Mouse (Mus musculus) spleen, adult 2 months (tissue): ENCODE data around the gene Gne. TPM values are rescaled to one million over a fixed set of nuclear protein-coding genes. Genes with fewer than 3 reads are reported as not detected.

Experiments
- DNase-seq, 2 experiments: peaks; one replicate each; pipeline versions ENCODE4 v3.0.0 to v3.0.0-alpha.2; 2012 to 2021; ENCODE audit warnings: low spot score in 2 of 2, low read depth in 1 of 2
- H3K27ac ChIP-seq: fragments of 200-500 bp; 2 replicates; pipeline ENCODE4 v1.5.1; 2012; ENCODE audit warnings: low read length, inconsistent platforms; ENCODE audit not compliant: insufficient read depth
- H3K27me3 ChIP-seq: fragments of 200-500 bp; 2 replicates; pipeline ENCODE4 v1.6.1; 2012; ENCODE audit warnings: mild to moderate bottlenecking, moderate library complexity, low read length, inconsistent platforms; ENCODE audit not compliant: control insufficient read depth, insufficient read depth
- H3K36me3 ChIP-seq: fragments of 200-500 bp; 2 replicates; pipeline ENCODE4 v1.6.1; 2012; ENCODE audit warnings: mild to moderate bottlenecking, low read length, inconsistent platforms; ENCODE audit not compliant: control insufficient read depth, insufficient read depth
- H3K4me1 ChIP-seq: fragments of 200-500 bp; 2 replicates; pipeline ENCODE4 v1.6.1; 2011; ENCODE audit warnings: inconsistent platforms; ENCODE audit not compliant: control insufficient read depth, insufficient read depth, insufficient read length
- H3K4me3 ChIP-seq: fragments of 200-500 bp; 2 replicates; pipeline ENCODE4 v1.5.1; 2011; ENCODE audit warnings: mild to moderate bottlenecking, inconsistent platforms; ENCODE audit not compliant: insufficient read depth, insufficient read length; ENCODE audit errors: extremely low read depth
- CTCF ChIP-seq: fragments of 200-500 bp; IDR thresholded peaks from 2 replicates; pipeline ENCODE4 v1.5.1; 2011; ENCODE audit warnings: mild to moderate bottlenecking, inconsistent platforms; ENCODE audit not compliant: insufficient read depth, insufficient read length, insufficient replicate concordance; ENCODE audit errors: extremely low read depth
- POLR2A ChIP-seq: fragments of 200-500 bp; IDR thresholded peaks from 2 replicates; pipeline ENCODE4 v1.6.1; 2011; ENCODE audit warnings: low read depth, low read length, inconsistent platforms
- WGBS: fragments of 180-500 bp; shearing (Covaris S2); methylation state at CpG from one replicate; pipeline ENCODE4 v1.1.7; 2018; 5-methylcytosine and 5-hydroxymethylcytosine counted together
- polyA plus RNA-seq: library from polyadenylated mRNA; depleted of rRNA; stranded (reverse); fragments of >200 nt; gene quantifications from 2 replicates; pipeline ENCODE4 v1.2.3, GENCODE M21; 2012

Gne gene
- polyA plus RNA-seq, 1 experiment, result 21.8 TPM

DNA sequence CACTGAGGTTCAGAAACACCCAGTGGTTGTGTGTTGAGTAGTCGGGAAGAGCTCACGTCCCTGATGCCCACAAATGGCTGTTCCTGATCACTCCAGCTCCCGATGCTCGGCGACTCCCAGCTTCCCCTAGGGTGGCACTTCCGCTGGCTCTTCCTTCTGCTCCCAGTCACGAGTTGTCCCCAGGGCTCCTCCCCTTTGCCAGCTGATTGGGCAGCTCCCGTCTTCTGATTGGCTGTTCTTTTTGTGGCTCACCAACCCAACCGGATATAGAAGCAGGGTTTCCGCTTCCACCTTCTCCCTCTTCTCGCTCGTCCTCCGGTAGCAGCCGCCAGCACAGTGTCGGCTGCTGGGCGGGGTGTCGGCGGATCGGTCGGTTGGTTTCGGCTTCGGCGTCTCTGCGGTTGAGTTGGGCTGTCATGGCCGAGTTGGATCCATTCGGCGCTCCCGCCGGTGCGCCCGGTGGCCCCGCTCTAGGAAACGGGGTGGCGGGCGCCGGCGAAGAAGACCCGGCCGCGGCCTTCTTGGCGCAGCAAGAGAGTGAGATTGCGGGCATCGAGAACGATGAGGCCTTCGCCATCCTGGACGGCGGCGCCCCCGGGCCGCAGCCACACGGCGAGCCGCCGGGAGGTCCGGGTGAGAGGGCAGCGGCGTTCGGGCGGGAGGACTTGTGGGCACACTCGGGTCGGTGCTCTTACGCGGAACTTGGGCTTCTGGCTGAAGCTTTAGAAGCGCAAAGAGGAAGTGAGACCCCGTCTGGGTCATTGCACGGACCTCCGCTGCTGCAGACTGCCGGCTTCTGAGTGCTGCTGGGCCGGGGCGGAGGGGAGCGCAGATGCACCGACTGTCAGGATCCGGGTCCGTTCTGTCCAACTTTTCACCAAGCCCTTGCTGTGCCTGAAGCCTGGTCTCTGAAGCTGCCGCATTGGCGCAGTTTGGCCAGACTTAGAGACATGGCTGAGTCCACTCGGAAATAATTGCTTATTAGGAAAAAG is 71.3 kb downstream of the Gne start:
- Histone ChIP-seq H3K27me3 (no peaks in the 10 kb centered on the region), H3K4me3 (peak overlapping the region; percentile 66), H3K27ac (peak overlapping the region; percentile 90), H3K36me3 (no peaks in the 10 kb centered on the region), H3K4me1 (peaks cover 14% of the 10 kb centered on the region)
- TF ChIP-seq CTCF (0 out of 2 replicates have a peak, but pooled peaks have one; percentile 0), POLR2A (peak; percentile 90)
- WGBS, result under 1% methylated on average over 77 of the region's 77 CpGs
- DNase-seq, result peak; percentile 80 to 87

DNA sequence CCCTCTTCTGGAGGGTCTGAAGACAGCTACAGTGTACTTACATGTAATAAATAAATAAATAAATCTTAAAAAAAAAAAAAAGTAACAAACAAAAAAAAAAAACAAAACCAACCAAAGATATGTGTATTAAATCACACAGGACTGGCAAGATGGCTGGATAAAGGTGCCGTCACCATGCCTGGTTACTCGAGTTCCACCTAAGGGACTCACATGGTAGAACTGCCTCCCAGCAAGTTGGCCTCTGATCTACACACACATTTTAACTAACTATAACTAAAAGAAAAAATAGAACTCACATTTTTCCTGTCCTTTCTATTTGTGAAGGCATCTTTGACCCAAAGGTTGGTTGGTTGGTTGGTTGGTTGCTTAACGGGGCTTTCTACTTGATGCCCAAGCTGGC is 72.2 kb downstream of the Gne start:
- Histone ChIP-seq H3K27me3 (no peaks in the 10 kb centered on the region), H3K4me1 (peaks cover 12% of the 10 kb centered on the region), H3K36me3 (no peaks in the 10 kb centered on the region), H3K4me3 (peak overlapping the region; percentile 66; the same call in 1 of the 2 replicates), H3K27ac (no peak overlapping the region; the same call in 1 of the 2 replicates)
- TF ChIP-seq CTCF, result no peak
- no peak for TF ChIP-seq POLR2A
- no peak for DNase-seq
- WGBS, result 85% methylated on average over 3 of the region's 3 CpGs

DNA sequence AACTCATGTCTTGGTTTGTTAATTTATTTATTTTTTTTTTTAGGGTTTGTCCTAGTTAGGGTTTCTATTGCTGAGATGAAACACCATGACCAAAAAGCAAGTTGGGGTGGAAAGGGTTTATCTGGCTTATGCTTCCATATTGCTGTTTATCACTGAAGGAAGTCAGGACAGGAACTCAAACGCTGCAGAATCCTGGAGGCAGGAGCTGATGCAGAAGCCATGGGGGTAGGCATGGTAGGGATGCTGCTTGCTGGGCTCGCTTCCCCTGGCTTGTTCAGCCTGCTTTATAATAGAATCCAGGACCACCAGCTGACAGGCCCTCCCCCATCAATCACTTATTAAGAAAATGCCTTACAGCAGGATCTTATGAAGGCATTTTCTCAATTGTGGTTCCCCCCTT is 73.1 kb downstream of the Gne start:
- DNase-seq, result no peak
- no peaks in the 10 kb centered on the region for H3K27me3 ChIP-seq
- TF ChIP-seq CTCF (no peak), POLR2A (no peak)
- peaks cover 10% of the 10 kb centered on the region for H3K4me1 ChIP-seq
- H3K27ac ChIP-seq, result no peak overlapping the region
- 50% methylated on average over 2 of the region's 2 CpGs for WGBS
- H3K36me3 ChIP-seq, result no peaks in the 10 kb centered on the region
- no peak overlapping the region for H3K4me3 ChIP-seq

DNA sequence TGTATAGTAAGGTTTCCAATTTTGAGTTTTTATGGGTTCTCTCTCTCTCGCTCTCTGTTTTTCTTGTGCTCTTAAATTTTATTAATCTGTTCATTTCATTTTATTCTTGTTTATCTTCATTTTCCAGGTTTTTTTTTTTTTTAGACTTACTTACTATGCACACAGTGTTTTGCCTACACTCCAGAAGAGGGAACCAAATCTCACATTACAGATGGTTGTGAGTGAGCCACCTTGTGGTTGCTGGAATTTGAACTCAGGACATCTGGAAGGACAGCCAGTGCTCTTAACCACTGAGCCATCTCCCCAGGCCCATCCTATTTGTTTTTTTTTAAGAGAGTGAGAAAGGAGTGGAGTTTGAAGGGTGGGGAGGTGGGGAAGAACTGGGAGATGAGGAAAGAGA is 73.8 kb downstream of the Gne start:
- 92% methylated on average over 1 of the region's 1 CpGs for WGBS
- H3K27me3 ChIP-seq, result no peaks in the 10 kb centered on the region
- DNase-seq, result no peak
- H3K27ac ChIP-seq, result no peak overlapping the region
- H3K36me3 ChIP-seq, result no peaks in the 10 kb centered on the region
- H3K4me1 ChIP-seq, result peaks cover 5% of the 10 kb centered on the region
- TF ChIP-seq POLR2A, result no peak
- no peak for TF ChIP-seq CTCF
- H3K4me3 ChIP-seq, result no peak overlapping the region

DNA sequence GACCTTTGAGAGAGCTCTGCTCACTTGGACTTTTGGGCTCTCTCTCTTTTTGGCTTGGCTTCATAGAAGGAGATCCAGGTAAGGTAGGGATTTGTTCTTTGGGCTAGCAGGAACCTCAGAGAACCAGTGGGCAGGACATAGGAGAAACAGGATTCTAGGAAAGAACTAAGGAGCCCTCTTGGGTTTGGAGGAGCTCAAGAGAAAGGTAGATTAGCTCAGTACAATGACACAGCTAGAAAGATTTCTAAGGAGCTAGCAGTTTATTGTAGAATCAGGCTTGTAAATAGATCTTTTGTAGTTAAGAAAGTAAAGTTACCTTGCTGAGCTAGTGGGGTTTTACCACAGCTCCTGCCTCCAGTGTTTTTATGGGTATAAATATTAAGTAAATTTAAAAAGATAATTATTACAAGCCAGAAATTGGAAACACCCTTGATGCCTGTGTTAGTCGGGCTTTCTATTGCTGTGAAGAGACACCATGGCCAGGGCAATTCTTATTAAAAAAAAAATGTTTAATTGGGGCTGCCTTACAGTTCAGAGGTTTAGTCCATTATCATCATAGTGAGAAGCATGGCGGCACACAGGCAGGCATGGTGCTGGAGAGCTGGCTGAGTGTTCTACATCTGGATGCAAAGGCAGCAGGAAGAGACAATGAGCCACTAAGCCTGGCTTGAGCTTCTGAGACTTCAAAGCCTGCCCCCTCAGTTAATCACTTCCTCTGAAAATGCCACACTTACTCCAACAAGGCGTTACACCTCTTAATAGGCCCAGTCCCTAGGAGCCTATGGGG is 79.2 kb downstream of the Gne start:
- no peaks in the 10 kb centered on the region for H3K4me1 ChIP-seq
- H3K4me3 ChIP-seq, result no peak overlapping the region
- 74% methylated on average over 3 of the region's 3 CpGs for WGBS
- H3K27me3 ChIP-seq, result no peaks in the 10 kb centered on the region
- H3K27ac ChIP-seq, result no peak overlapping the region
- no peak for DNase-seq
- no peak for TF ChIP-seq POLR2A
- no peaks in the 10 kb centered on the region for H3K36me3 ChIP-seq

DNA sequence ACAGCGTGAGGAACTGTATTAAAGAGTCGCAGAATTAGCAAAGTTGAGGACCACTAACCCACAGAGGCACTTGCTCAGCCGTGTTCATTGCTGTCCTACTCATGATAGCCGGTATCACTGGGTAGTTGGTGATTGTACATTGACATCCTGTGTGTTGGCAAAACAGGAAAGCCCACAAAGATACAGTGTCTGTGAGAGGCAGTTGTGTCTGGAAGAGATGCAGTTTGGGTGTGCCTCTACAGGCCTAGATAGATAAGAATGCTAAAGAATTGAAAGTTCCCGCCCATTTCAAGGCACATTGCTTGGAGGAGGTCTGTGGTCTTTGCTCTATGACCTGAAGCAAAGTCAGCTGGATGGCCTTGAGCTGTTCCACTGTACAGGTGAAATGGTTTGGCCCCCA is 79.9 kb downstream of the Gne start, which contains the start of gene Clta:
Gene Clta, plus strand, starts transcription at position 327 of the 400 bp plus-strand sequence.
- no peak within 1 kb of the TSS for H3K27ac ChIP-seq
- H3K4me1 ChIP-seq, result no peaks in the 10 kb centered on the region
- no peaks in the 10 kb centered on the region for H3K27me3 ChIP-seq
- no peak for DNase-seq
- no peak within 1 kb of the TSS for H3K4me3 ChIP-seq
- 80% methylated on average over 5 of the region's 5 CpGs for WGBS
- H3K36me3 ChIP-seq, result no peaks in the 10 kb centered on the region
- TF ChIP-seq POLR2A, result no peak
- TF ChIP-seq CTCF, result no peak
